8 mouse cellular contexts compared by ENCODE assay signal in genomic region chr3:135826684-135827249, GRCm38 (mm10). TPM values are rescaled to one million over a fixed set of nuclear protein-coding genes. Genes with fewer than 3 reads are reported as not detected.
A peak's percentile ranks its signal among the peaks of the same experiment; 100 is the strongest.
DNase-seq lines count a peak whose midpoint lies in the region; ATAC-seq lines count a peak whose summit lies in the region.

No protein-coding gene starts in this region.

- peak overlapping the region; percentile 98 for H3K4me2 ChIP-seq in kidney, embryonic 16.5 days (replicated peaks; ENCODE audit: low read depth, low read length)
- peak overlapping the region; percentile 90 for H3K4me2 ChIP-seq in embryonic facial prominence, embryonic 15.5 days (replicated peaks)
- H3K4me2 ChIP-seq in neural tube, embryonic 14.5 days (ENCODE audit: low read depth, low read length) = peak overlapping the region; percentile 98

- no peaks in the 10 kb centered on the region for H3K9me3 ChIP-seq in kidney, embryonic 16.5 days (ENCODE audit: low read length)
- no peaks in the 10 kb centered on the region for H3K9me3 ChIP-seq in embryonic facial prominence, embryonic 15.5 days (replicated peaks)
- no peaks in the 10 kb centered on the region for H3K9me3 ChIP-seq in neural tube, embryonic 14.5 days (ENCODE audit: control insufficient read depth, low read length)

- no peaks in the 10 kb centered on the region for H3K27me3 ChIP-seq in kidney, embryonic 16.5 days (ENCODE audit: insufficient read depth, low read length)
- no peaks in the 10 kb centered on the region for H3K27me3 ChIP-seq in embryonic facial prominence, embryonic 15.5 days
- no peaks in the 10 kb centered on the region for H3K27me3 ChIP-seq in neural tube, embryonic 14.5 days (ENCODE audit: control insufficient read depth, insufficient read depth, low read length)

- H3K27ac ChIP-seq in kidney, embryonic 16.5 days (ENCODE audit: low read length) = no peak overlapping the region
- H3K27ac ChIP-seq in embryonic facial prominence, embryonic 15.5 days (replicated peaks) = no peak overlapping the region
- no peak overlapping the region for H3K27ac ChIP-seq in neural tube, embryonic 14.5 days (ENCODE audit: low read depth, low read length)

- H3K36me3 ChIP-seq in kidney, embryonic 16.5 days (ENCODE audit: insufficient read depth, low read length) = no peaks in the 10 kb centered on the region
- no peaks in the 10 kb centered on the region for H3K36me3 ChIP-seq in embryonic facial prominence, embryonic 15.5 days
- H3K36me3 ChIP-seq in neural tube, embryonic 14.5 days (ENCODE audit: control insufficient read depth, insufficient read depth, low read length) = no peaks in the 10 kb centered on the region

- DNase-seq in kidney, postnatal 25 days = no peak
- peak; percentile 26 for DNase-seq in liver
- no peak for DNase-seq in urinary bladder, postnatal 10 days (ENCODE audit: low spot score)
- DNase-seq in kidney, adult 18-20 months = no peak

- peaks cover 19% of the 10 kb centered on the region for H3K4me1 ChIP-seq in kidney, embryonic 16.5 days (ENCODE audit: insufficient read depth, low read length)
- peaks cover 14% of the 10 kb centered on the region for H3K4me1 ChIP-seq in embryonic facial prominence, embryonic 15.5 days
- peaks cover 5% of the 10 kb centered on the region for H3K4me1 ChIP-seq in neural tube, embryonic 14.5 days (ENCODE audit: control insufficient read depth, insufficient read depth, low read length)

- H3K9ac ChIP-seq in kidney, embryonic 16.5 days (replicated peaks; ENCODE audit: low read length) = peak overlapping the region; percentile 70
- peak overlapping the region; percentile 52; the same call in 1 of the 2 replicates for H3K9ac ChIP-seq in embryonic facial prominence, embryonic 15.5 days
- H3K9ac ChIP-seq in neural tube, embryonic 14.5 days (replicated peaks; ENCODE audit: low read depth, low read length) = peak overlapping the region; percentile 46

- no peak for ATAC-seq in kidney, embryonic 16.5 days (ENCODE audit: low FRiP score, low TSS enrichment)
- no peak for ATAC-seq in embryonic facial prominence, embryonic 15.5 days (ENCODE audit: insufficient number of reproducible peaks, low FRiP score, low TSS enrichment, low read depth)
- ATAC-seq in neural tube, embryonic 14.5 days (ENCODE audit: low read depth) = no peak
- ATAC-seq in megakaryocyte-erythroid progenitor cell, adult 5-6 weeks (replicated peaks; ENCODE audit: low FRiP score, low TSS enrichment, poor library complexity, severe bottlenecking) = no peak

- WGBS in kidney, embryonic 16.5 days = 20% methylated on average over 12 of the region's 12 CpGs
- 19% methylated on average over 12 of the region's 12 CpGs for WGBS in embryonic facial prominence, embryonic 15.5 days
- WGBS in neural tube, embryonic 14.5 days = 24% methylated on average over 12 of the region's 12 CpGs

- H3K4me3 ChIP-seq in kidney, embryonic 16.5 days (ENCODE audit: low read length) = peak overlapping the region; percentile 69
- H3K4me3 ChIP-seq in embryonic facial prominence, embryonic 15.5 days (replicated peaks) = peak overlapping the region; percentile 63
- peak overlapping the region; percentile 52 for H3K4me3 ChIP-seq in neural tube, embryonic 14.5 days (ENCODE audit: low read depth, low read length)

RNA-seq across cellular contexts. Expression of gene Slc39a8, which starts 1.7 kb away (rescaled TPM):
- 18.3 and 19.5 TPM in 2 replicates for polyA plus RNA-seq in kidney, embryonic 16.5 days (2015; fragmentation: Nextera tagmentation; extraction: Ambion mirVana)
- 14.3 and 15.2 TPM in 2 replicates for polyA plus RNA-seq in embryonic facial prominence, embryonic 15.5 days (2015; fragmentation: Nextera tagmentation; extraction: Ambion mirVana)
- 8.3 and 14.5 TPM in 2 replicates for polyA plus RNA-seq in neural tube, embryonic 14.5 days (2014; fragmentation: Nextera tagmentation; extraction: Ambion mirVana)
- 22.9 and 31.0 TPM in 2 replicates for total RNA-seq in megakaryocyte-erythroid progenitor cell, adult 5-6 weeks (2014; fragmentation: Nextera tagmentation)
- 25.0 and 39.1 TPM in 2 replicates for total RNA-seq in megakaryocyte-erythroid progenitor cell, adult 5-6 weeks (2017)
